Comparison of ENCODE assay signal across 22 mouse cellular contexts in genomic region chr2:59184107-59185064, GRCm38 (mm10). TPM values are rescaled to one million over a fixed set of nuclear protein-coding genes. Genes with fewer than 3 reads are reported as not detected.
A peak's percentile ranks its signal among the peaks of the same experiment; 100 is the strongest.
DNase-seq lines count a peak whose midpoint lies in the region; ATAC-seq and TF ChIP-seq lines count a peak whose summit lies in the region.
"Had no signal": no experiment of that assay in that cellular context is flagged by ENCODE, and none has a peak within 500 bp of the region (broad histone marks: within the 10 kb centered on the region; RNA-seq: fewer than 3 reads in every experiment).

No protein-coding gene starts in this region.

- TF ChIP-seq EP300 in stomach, postnatal 0 days (optimal IDR thresholded peaks at IDR 0.05): no peak

- H3K9me3 ChIP-seq in stomach, postnatal 0 days (ENCODE audit: control insufficient read depth, low read length): no peaks in the 10 kb centered on the region
- no peaks in the 10 kb centered on the region for H3K9me3 ChIP-seq in midbrain, embryonic 10.5 days (replicated peaks)
- H3K9me3 ChIP-seq: embryonic facial prominence, embryonic 10.5 days; forebrain, embryonic 13.5 days; G1E; heart, embryonic 10.5 days; hindbrain, embryonic 13.5 days had no signal

- 88% methylated on average over 11 of the region's 11 CpGs for WGBS in stomach, postnatal 0 days
- WGBS in midbrain, embryonic 10.5 days: 93% methylated on average over 11 of the region's 11 CpGs

- H3K4me1 ChIP-seq in bone marrow macrophage, adult 2 months (ENCODE audit: control insufficient read depth, insufficient read depth, low read length): peaks cover 55% of the 10 kb centered on the region
- 0 out of 2 replicates have a peak, but pooled peaks cover 8% of the 10 kb centered on the region for H3K4me1 ChIP-seq in stomach, postnatal 0 days (replicated peaks; ENCODE audit: control insufficient read depth, insufficient read depth)
- peaks cover 6% of the 10 kb centered on the region; the same call in 1 of the 2 replicates for H3K4me1 ChIP-seq in midbrain, embryonic 10.5 days
- H3K4me1 ChIP-seq: forebrain, embryonic 13.5 days had no signal

- peak; percentile 58 for DNase-seq in kidney, adult 9 months
- no peak for DNase-seq in kidney, postnatal 36 days
- DNase-seq in 416B (ENCODE audit: low read depth): peak; percentile 62
- no peak for DNase-seq in stomach, postnatal 0 days (ENCODE audit: low spot score)
- no peak for DNase-seq in midbrain, embryonic 10.5 days (ENCODE audit: low spot score)
- DNase-seq: adrenal gland, postnatal 10 days; B cell, adult 2 months; cerebellum, adult 9-11 months; cerebellum, postnatal 36 days; forebrain, postnatal 0 days; gastrocnemius, postnatal 14 days; heart, postnatal 10 days; heart, postnatal 4 days had no signal

- no peak for TF ChIP-seq POLR2A in bone marrow macrophage, adult 2 months (IDR thresholded peaks at IDR 0.05; ENCODE audit: borderline replicate concordance, low read depth, low read length)

- peaks cover 2% of the 10 kb centered on the region; the same call in 1 of the 2 replicates for H3K36me3 ChIP-seq in stomach, postnatal 0 days (ENCODE audit: control insufficient read depth, insufficient read depth, low read length)
- H3K36me3 ChIP-seq in midbrain, embryonic 10.5 days: peaks cover 23% of the 10 kb centered on the region

- H3K4me2 ChIP-seq in stomach, postnatal 0 days (replicated peaks; ENCODE audit: low read depth): no peak overlapping the region
- H3K4me2 ChIP-seq: forebrain, embryonic 13.5 days; hindbrain, embryonic 13.5 days had no signal

- H3K27ac ChIP-seq in bone marrow macrophage, adult 2 months (ENCODE audit: insufficient read depth, low read depth, low read length): peak overlapping the region; percentile 73
- no peak overlapping the region for H3K27ac ChIP-seq in stomach, postnatal 0 days (replicated peaks)
- no peak overlapping the region for H3K27ac ChIP-seq in midbrain, embryonic 10.5 days (replicated peaks)
- H3K27ac ChIP-seq: embryonic facial prominence, embryonic 10.5 days; forebrain, embryonic 13.5 days; heart, embryonic 10.5 days; hindbrain, embryonic 13.5 days; hindbrain, postnatal 0 days had no signal

- peak; percentile 96 for ATAC-seq in megakaryocyte progenitor cell, adult 5-6 weeks (replicated peaks; ENCODE audit: poor library complexity)
- no peak for ATAC-seq in stomach, postnatal 0 days (ENCODE audit: low FRiP score, low TSS enrichment)
- ATAC-seq: CD4-positive, CD25-positive, alpha-beta regulatory T cell, adult 4 months; forebrain, embryonic 13.5 days; forebrain, postnatal 0 days; hindbrain, postnatal 0 days had no signal

- no peak overlapping the region for H3K9ac ChIP-seq in stomach, postnatal 0 days (ENCODE audit: low read length)
- H3K9ac ChIP-seq: forebrain, embryonic 13.5 days; forebrain, postnatal 0 days; hindbrain, embryonic 13.5 days had no signal

- H3K4me3 ChIP-seq in bone marrow macrophage, adult 2 months (ENCODE audit: insufficient read depth, low read length): no peak overlapping the region
- no peak overlapping the region for H3K4me3 ChIP-seq in stomach, postnatal 0 days (ENCODE audit: low read depth, low read length)
- no peak overlapping the region for H3K4me3 ChIP-seq in midbrain, embryonic 10.5 days
- H3K4me3 ChIP-seq: embryonic facial prominence, embryonic 10.5 days; forebrain, embryonic 13.5 days; heart, embryonic 10.5 days; hindbrain, embryonic 13.5 days had no signal

- TF ChIP-seq CTCF in bone marrow macrophage, adult 2 months (IDR thresholded peaks at IDR 0.05; ENCODE audit: low read depth, low read length): no peak
- TF ChIP-seq CTCF in stomach, postnatal 0 days (IDR thresholded peaks at IDR 0.05; ENCODE audit: low read depth): no peak

- H3K27me3 ChIP-seq in stomach, postnatal 0 days (ENCODE audit: control insufficient read depth, insufficient read depth, low read length): no peaks in the 10 kb centered on the region
- H3K27me3 ChIP-seq in midbrain, embryonic 10.5 days (ENCODE audit: low read depth, poor library complexity, severe bottlenecking): no peaks in the 10 kb centered on the region
- H3K27me3 ChIP-seq: forebrain, embryonic 13.5 days; hindbrain, embryonic 13.5 days had no signal

RNA-seq across cellular contexts. Expression of gene Pkp4, which starts 23.7 kb away (rescaled TPM):
- 20.0 and 23.9 TPM in 2 replicates for polyA plus RNA-seq in bone marrow macrophage, adult 2 months (2012; ENCODE audit: insufficient read depth, insufficient read length, missing spikeins)
- 12.6 and 22.2 TPM in 2 replicates for total RNA-seq in megakaryocyte progenitor cell, adult 5-6 weeks (2015)
- 14.3 and 18.8 TPM in 2 replicates for total RNA-seq in megakaryocyte progenitor cell, adult 5-6 weeks (2017)
- polyA plus RNA-seq in stomach, postnatal 0 days (2015; fragmentation: Nextera tagmentation; extraction: Ambion mirVana): 16.8 and 16.9 TPM in 2 replicates
- polyA plus RNA-seq in midbrain, embryonic 10.5 days (2016; fragmentation: Nextera tagmentation; extraction: Ambion mirVana): 18.7 and 19.1 TPM in 2 replicates

RNA-seq across cellular contexts. Expression of gene Ccdc148, which starts 23.9 kb away (rescaled TPM):
- 0.27 TPM in 1 of 2 replicates, not detected in the other for polyA plus RNA-seq in bone marrow macrophage, adult 2 months (2012; ENCODE audit: insufficient read depth, insufficient read length, missing spikeins)
- total RNA-seq in megakaryocyte progenitor cell, adult 5-6 weeks (2015): 0.10 and 0.15 TPM in 2 replicates
- not detected in 2 replicates for total RNA-seq in megakaryocyte progenitor cell, adult 5-6 weeks (2017)
- polyA plus RNA-seq in stomach, postnatal 0 days (2015; fragmentation: Nextera tagmentation; extraction: Ambion mirVana): 0.24 and 0.47 TPM in 2 replicates
- polyA plus RNA-seq in midbrain, embryonic 10.5 days (2016; fragmentation: Nextera tagmentation; extraction: Ambion mirVana): 0.89 and 1.4 TPM in 2 replicates
- polyA plus RNA-seq: G1E had no signal

Comparison
In these comparisons a context has a peak if more than half of its experiments do, and no peak if none do; other contexts are left out.
1. DNase-seq: peak in kidney, adult 9 months (single experiment) and 416B (single experiment); none in kidney, postnatal 36 days (0 of 2), stomach, postnatal 0 days (single experiment) and midbrain, embryonic 10.5 days (single experiment).